Mouse (Mus musculus): Measurements from ENCODE around the gene Dusp14.

Gene Dusp14

DNA sequence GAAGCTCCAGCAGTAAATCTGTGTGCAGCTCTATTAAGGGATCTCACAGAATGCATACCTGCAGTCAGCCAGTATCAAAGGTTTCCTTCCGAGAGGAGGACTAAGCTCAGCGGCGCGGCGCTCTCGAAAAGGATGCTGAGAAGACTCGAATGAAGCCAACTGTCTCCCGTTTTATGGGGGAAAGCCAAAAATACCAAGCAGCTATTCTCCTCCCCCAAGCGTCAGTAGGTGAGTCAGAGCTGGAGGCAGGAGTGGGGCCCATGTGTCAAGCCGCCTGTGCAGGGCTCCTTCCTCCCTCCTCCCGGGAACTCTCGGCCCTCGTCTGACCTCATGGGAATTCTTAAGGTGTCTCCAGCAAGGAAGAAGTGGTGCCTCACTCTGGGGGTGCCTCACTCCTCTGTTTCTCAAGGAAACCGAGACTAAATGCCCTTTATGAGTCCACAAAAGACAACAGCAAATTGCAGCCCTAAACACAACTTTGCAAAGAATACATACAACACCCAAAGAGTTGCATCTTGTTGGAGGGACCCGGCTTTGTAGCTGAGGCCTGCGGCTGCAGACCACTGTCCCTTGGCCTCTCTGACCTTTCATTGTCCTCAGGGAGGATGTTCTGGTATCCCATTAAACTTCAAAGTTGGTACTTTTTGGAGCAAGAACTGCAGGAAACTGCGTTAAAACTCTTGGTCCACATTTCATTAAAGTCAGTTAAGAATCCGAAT is 2.0 kb downstream of the Dusp14 start:
- no peak for DNase-seq (ENCODE audit: low read depth)

DNA sequence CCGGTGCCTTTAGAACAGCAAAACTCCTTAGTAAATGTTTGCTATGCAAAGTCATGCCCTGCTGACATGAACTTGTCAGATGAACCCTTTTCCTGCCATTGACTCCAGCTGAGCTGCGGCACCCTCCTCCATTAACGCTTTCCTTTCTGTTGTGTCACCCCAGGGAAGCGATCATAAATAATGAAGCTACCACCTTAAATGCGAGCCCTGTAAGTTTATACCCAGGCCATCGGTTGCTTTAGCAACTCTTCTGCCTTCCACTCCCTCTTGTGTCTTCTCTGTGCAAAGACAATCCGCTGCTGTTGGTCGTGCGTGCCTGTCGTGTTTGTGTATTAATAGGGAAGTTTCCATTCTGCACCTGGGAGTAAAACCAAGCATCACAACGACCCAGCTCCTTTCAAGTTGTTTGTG is 3.0 kb downstream of the Dusp14 start:
- no peak for DNase-seq (ENCODE audit: low read depth)

DNA sequence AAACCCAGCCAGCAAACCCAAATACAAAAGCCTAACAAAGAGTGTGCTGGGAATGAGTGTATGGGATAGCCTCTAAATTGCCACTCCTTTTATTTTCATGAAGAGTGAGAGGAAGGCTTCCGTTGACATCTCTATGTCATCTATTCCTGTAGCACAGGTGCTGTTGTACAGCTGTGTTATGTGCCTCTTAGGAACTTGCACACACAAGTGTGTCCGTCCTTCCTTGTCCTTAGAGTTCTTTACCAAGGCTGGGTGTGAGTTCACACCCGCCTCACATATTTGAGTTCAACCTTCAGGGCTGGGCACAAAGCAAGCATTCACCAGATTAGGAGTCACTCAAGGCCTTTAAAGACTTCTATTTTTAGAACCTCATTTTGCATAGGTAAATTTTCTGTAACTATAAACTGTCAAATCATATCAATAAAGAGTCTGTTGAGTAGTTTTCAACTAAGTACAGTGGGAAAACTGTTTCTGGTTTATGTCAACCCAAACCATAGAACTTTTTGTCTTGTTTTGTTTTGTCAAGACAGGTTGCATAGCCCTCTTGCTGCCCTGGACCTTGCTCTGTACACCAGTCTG is 5.3 kb downstream of the Dusp14 start:
- no peak for DNase-seq (ENCODE audit: low read depth)

DNA sequence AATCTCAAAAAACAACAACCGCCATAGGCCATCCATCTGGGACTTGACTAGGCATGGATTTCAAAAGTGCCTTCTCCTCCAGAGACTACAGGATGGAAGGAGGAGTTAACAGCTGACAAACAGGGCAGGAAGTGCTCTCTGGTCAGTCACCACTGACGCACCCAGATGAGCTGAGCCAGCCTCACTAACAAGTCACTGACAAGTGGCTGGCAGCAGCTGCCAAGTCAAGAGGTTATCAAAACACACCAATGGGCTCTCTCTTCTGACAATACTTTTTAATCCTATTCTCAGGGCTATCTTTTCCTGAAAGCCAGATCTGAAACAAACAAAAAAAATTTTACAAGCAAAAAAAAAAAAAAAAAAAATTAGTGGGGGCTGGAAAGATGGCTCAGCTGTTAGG is 6.3 kb downstream of the Dusp14 start:
- no peak for DNase-seq (ENCODE audit: low read depth)

DNA sequence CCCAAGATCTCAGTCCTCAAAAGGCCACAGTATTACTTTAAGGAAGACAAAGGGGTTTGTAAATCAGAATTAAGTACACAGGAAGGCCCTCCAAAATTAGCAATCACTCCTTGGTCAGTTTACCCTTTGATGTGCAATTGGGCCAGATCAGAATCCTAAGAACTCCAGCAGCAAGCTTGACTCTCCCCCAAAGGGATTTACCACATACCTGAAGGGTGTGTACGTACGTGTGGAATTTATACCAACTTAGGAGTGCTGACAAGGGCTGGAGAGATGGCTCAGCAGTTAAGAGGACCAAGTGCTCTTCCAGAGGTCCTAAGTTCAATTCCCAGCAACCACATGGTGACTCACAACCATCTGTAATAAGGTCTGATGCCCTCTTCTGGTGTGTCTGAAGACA is 7.2 kb downstream of the Dusp14 start:
- no peak for DNase-seq (ENCODE audit: low read depth)

DNA sequence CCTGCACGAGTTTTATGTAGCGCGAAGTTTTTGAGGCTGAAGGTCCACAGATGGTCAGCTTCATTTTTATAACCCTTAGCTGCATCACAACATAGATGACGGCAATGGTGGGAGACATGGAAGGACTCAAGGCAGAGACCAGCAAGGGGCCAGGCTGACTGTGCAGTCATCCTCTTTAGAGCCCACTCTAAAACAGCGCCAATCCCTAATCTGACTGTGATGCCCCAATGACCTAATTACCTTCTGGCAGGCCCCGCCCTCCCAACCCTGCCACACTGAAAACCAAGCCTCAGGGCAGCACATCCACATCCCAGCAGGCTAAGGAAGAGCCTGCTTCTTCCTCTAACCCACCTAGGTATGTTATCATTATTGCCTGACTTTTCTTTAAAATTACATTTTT is 8.4 kb downstream of the Dusp14 start:
- no peak for DNase-seq (ENCODE audit: low read depth)

DNA sequence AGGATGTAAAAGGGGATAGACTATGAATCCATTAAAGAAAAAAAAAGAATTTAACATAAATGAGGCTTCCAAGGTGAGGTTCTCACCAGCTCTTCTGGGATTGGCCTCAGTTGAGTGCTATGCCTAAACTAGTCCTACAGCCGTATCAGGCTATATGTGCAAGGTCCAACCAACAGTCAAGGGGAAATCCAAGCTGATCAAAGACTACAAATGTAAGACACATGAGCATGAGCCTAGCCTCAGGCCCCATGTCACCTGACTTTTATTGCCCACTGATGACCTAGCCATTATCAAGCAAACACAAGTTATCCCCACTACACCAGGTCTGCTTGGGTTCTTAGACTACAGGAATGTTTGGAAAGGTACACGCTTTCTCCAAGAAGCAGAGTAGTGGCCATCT is 9.3 kb downstream of the Dusp14 start:
- no peak for DNase-seq (ENCODE audit: low read depth)

DNA sequence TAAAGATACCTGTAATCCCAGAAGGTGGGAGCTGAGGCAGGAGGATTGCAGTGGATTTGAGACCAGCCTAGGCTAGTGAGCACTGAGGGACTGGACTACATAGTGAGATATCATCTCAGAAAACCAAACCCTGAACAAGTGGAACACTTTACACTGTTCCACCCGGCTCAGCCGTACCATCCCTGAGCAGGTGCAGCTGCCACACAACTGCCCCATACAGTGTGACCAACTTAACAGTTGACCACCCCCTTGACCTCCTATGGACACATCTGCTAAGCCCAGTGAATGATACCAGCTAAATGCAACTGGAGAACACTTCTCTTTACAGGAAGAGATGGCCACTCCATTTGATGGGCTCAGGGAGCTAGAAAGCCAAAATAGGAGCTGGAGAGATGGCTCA is 11.6 kb downstream of the Dusp14 start:
- DNase-seq (ENCODE audit: low read depth), result no peak

DNA sequence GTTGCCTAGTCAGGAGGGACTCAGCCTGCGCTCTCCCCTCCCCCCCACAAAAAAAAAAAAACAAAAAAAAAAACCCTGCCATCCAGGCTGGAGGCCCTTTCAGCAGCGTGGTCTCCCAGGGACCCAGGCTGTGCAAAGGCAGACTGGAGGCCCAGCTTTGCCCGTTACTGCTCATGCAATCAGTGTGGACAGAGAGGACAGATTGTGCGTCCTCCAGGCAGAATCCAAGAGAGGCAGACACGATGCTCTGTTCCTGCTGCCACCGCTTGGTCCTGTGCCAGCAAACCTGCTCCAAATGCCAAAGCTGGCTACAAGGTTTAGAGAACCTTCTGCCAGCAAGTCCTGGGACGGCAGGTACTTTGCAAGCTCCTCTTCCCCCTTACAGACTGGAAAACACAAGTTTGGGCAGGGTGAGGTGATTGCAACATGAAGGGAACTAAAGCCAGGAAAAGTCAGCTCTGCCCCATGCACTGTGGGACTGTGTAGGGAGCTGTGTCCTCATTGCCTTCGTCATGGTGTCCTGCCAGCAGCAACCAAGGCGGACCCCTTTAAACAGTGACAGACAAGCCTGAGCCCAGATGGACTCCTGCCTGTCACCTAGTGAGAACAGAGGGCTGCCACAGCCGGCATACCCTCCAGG is 15.4 kb downstream of the Dusp14 start:
- DNase-seq (ENCODE audit: low read depth), result no peak

DNA sequence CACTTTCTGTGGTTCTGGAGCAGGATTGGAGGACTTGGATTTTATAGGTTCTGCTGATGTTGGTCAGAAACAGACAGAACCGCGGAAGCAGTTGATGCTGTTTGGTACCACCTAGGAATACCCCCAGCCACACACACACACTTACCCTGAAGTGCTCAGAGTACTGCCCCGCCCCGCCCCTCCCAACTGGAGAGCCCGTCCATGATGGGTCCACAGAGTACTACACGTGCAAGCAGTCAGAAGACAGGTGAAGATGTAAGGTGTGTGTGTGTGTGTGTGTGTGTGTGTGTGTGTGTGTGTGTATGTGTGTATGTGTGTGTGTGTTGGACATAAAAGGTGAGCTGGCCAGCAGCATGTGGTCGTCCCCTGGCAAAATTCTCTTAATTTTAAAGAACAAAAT is 16.0 kb downstream of the Dusp14 start:
- DNase-seq (ENCODE audit: low read depth), result no peak

DNA sequence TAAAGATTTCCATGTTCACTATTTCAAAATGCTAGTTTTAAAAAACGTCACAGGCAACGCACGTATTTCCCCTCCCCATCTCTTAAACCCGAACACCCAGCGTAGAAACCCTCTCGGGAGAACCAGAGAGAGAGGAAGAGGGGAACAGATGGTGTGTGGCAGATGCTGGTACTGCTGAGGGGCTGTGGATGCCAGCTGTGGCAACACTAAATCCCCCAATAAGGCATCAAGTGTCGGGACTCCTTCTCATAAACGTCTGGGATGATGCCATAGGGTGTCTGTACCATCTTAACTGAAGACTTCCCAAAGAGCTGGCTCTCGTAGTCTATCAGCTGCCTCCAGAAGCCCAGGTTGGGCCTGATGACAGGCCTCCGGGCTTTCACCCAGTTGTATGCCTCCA is 20.6 kb downstream of the Dusp14 start:
- no peak for DNase-seq (ENCODE audit: low read depth)

DNA sequence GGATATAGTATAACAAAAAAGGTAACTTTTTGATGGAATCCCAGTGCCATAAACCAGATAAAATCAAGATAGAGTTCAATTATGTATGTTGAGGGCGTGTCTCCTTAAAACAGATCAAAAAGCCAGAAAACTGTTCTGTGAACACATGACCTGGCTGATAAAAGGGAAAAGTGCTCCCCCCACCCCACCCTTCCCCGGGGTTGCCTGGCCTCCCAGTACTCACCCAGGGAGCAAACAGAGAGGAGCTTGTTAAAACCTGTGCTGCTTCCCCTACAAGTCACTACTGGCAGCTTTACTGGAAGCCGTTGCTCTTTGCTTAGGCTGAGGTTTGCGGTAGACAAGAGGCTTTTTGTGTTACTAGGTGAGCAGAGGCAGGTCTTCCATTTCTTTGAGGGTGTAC is 21.8 kb downstream of the Dusp14 start:
- DNase-seq (ENCODE audit: low read depth), result no peak

DNA sequence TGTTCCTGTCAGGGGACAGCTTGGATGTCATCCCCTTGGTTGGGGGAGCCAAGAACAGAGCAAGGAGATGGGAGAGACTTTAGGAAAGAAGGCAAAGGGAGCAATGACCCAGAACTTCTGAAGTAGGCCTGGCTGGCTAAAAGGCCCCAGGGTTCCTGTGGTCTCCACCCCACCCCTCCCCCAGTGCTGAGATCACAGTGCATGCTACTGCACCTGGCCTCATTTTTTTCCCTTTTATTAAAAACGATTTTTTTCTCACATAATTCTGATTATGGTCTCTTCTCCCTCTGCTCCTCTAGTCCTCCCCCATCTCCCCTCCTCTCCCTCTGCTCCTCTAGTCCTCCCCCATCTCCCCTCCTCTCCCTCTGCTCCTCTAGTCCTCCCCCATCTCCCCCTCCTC is 24.1 kb downstream of the Dusp14 start:
- DNase-seq (ENCODE audit: low read depth), result no peak

DNA sequence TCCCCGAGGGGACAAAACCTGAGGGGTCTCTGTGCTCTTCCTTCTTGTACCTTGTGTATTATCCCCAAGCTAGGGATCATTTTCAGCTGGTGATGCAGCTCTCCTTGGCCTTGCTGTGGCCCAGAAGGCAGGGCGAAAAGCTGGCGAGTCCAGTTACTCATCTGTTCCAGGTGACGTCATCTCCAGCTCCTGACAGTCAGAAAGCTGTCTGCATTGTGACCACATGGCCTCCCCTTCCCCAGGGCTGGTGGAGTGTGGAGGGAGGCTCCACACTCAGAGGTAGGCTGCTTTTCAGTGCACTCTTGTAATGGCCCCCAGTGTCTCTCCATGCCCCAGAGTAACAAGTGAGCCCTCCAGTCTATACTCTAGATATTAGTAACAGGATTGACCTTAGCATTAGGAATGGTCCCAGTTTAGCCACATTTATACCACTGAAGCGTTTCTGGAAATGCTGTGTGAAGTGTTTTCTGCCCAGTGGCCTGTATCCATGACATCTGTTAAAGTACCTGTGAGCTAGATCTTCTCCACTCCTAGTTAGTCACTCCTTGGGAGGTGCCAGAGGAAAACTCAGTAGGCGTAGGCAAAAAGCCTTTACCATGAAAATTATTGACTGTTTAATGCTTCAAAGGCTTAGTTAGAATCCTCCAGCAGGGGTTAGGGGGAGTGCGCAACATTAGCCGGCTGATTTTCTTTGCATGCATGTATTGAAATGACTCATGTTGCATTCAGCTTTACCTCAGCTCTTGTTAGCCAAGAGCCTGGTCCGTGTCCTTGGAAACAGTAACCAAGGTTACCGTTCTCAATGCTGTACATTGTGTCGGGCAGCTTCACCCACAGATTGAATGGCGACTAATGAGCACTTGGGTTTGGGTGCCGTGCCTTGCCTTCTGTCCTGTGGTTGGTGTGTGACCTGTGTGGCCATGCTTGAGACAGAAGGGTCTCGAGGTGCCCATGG is 26.0 kb downstream of the Dusp14 start:
- no peak for DNase-seq (ENCODE audit: low read depth)

DNA sequence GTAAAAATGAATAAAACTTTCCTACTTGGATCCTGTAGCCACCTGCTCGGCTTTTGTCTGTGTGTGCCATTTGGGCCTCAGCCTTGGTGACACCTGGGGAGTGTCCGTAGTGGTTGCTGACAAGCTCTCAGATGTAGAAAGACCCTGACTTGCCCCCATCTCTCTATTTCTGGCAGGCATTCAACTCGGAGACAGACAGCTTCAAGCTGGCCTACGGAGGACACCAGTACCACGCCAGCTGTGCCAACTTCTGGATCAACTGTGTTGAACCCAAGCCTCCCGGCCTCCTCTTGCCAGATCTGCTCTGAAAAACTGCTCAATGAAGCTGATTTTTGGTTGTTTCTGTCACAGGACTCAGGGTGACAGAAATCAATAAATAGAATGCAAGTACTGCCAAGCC is 28.4 kb downstream of the Dusp14 start:
- DNase-seq (ENCODE audit: low read depth), result no peak

DNA sequence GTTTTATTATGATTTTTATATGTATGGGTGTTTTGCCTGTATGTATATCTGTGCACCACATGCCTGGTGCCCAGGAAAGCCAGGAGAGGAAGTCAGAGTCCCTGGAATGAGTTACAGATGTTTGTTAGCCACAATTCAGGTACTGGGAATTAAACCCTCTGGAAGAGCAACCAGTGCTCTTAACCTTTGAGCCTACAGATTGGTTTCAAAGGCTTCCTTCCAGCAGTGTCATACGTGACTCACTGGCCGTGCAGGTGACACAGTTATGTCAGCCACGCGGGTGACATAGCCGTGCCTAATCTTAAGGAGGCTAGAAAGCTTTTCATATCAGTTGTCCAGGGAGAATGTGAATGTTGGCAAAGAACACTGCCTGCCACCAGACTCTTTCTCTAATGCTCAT is 35.4 kb downstream of the Dusp14 start:
- DNase-seq (ENCODE audit: low read depth), result no peak

DNA sequence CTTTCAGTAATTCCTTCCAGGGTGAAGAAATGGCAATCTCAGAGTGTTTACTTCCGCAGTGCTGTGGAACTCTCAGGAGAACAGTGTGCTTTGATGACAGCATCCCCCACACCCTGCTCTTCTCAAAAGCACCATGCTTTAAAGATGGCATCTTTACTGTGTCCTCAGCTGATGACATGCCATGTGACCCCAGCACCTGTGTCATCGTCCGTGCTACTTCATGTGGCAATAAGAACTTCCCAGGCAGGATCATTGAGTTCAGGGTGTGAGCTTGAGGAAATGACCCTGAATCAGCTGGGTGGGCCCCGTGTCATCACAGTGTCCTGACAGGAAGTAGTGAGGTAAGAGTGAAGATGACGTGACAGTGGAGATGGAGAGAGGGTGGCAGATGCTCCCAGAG is 36.5 kb downstream of the Dusp14 start:
- no peak for DNase-seq (ENCODE audit: low read depth)

DNA sequence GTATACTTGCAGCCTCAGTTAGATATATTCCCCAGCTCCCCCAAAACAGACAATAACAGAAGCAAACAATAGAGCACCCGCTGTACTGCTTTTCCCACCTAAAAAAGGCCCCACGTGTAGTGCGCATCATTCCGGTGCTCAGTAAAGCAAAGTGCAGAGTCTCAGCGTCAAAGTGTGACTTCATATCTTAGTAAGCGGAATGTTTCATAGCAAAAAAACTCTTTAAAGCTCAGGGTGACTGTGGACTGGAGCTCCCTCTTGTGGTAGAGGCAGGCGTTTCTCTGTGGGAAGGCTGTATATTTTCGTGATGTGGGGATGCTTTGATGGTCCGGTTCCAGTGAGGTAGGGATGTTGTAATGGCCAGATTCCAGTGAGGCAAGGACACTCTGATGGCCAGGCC is 37.1 kb downstream of the Dusp14 start:
- peak; percentile 28 for DNase-seq (ENCODE audit: low read depth)

DNA sequence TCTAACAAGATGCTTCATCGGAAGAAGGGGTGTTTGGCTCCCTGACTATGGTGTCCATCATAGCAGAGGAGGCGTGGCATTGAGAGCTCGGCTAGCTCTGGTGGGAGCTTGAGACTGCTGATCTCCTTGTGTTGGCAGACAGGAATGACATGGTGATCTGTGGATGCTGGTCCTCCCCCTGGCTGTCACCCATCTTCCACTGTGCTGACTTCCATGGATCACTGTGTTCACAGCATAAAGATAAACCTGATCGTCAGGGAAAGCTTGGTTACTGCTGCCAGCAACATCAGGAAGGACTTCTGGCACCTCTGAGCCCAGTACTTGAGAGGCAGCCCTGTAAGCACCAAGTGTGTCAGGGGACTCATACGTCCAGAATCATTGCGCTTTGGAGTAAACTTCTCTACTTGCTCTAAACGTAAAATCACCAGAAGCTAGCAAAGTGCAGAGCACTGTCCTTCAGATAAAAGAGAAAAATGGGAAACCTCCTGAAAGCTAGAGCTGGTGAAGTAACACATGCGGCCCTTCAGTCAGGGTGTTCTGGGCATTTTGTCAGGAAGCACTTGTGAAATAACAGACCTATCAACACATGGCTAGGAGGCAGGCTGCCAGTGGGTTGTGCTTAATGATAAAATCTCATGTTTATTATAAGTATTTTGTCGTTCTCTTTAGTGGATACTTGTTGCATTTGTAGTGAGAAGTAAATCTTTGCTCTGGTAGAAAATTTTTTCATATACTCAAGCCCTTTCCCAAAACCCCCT is 40.6 kb downstream of the Dusp14 start:
- DNase-seq (ENCODE audit: low read depth), result no peak

DNA sequence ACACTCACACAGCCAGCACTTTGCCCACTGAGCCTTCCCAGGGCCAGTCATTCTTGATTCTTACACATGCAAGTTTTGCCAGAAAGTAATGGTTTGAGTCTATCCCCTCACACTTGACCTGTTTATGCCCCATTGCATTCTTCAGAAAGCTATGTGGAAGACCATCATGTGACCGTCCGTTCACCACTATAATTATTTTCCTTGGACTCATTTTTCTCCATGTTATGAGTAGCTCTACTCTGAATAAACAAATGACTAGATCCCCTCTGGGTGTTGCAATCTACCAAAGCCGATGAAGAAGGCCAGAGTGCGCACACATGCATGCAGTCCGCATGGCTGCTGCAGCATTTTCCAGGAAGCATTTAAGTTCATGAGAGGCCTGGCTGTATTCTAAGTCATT is 41.8 kb downstream of the Dusp14 start:
- DNase-seq (ENCODE audit: low read depth), result no peak

DNA sequence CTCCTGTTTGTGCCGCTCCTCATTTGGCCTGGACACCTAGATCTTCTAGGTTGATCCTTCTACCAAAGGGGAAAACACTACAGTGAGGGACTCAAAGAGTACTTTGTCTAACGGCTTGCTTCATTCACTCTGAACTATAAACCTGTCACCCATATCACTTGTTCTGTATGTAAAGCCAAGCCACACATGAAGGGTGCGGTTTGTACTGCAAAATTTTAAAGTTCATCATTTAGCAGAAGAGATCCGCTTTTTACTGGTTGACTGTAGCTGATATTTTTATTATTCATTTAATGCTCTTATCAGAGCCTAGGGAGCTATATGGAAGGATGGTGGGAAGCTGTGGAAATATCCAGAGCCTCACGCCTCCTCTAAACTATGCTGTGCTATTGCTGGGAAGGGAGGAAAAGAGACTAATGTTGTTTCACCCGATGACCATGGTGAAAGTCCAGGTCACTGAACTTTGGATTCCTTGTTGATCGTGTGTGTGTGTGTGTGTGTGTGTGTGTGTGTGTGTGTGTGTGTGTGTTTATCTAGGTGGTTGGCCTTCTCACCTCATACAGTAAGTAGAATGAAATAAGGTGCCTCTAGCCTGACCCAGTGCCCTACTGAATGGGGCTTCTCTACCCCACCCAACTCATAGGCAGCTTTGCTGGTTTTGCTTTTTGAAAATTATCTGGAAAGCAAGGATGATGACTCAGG is 52.1 kb downstream of the Dusp14 start:
- DNase-seq (ENCODE audit: low read depth), result no peak

Measured in c-Kit-positive CD71-positive TER-119-negative erythroid progenitor cells, embryonic 14.5 days (primary cell).